Mouse (Mus musculus): ENCODE results near the gene Sik3. TPM values are rescaled to one million over a fixed set of nuclear protein-coding genes. Genes with fewer than 3 reads are reported as not detected.
A peak's percentile ranks its signal among the peaks of the same experiment; 100 is the strongest.

Sik3 gene
- polyA plus RNA-seq (2015; fragmentation: Nextera tagmentation; extraction: Ambion mirVana): 5.1 and 5.7 TPM in 2 replicates

DNA sequence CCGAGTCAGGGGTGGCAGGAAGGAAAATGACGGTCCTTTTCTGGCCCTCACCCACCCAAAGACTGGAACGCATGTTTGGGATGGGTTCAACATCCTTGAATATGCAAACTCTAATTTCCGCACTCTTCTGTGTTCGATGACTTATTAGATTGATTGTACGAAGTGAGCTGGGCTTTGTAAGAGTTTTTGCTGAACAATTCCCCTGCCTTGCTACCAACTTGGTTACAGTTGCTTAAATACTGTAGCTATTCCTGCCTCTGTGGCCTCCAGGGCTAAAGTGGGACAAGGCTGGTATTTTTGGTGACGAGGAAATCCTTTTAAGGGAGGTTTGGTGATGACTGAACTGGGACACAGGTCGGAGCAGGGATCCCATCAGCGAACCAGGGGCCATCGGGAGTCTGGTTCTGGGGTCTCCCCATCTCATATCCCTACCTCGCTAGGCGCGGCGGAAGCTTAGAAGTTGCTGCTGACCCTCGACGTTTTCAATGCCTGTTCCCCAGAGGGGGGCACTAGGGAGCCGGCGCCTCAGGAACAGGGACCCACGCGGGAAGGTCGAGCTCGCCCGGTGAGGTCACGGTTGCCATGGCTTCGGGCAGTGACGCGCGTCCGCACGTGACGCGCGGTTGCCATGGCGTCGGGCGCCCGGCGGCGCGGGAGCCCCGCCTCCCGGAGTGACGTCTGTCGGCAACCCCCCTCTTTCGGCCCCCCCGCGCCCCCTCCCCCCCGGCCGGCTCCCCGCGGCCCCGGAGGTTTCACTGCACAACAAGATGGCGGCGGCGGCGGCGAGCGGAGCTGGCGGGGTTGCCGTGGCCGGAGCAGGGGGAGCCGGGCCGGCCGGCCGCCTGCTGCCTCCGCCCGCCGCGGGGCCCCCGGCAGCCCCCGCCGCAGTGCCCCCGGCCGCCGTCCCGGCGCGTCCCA is at the start of gene Sik3, which contains the start of gene Pafah1b2:
Gene Sik3 (plus strand): TSS at position 730 of the 918 bp plus-strand sequence.
Gene Pafah1b2 (minus strand): TSS at position 600 of the 918 bp plus-strand sequence.
- H3K4me2 ChIP-seq (ENCODE audit: low read depth, low read length): peak within 1 kb of the TSS; percentile 85
- ATAC-seq (ENCODE audit: insufficient read depth, low FRiP score): peak; percentile 91
- peak within 1 kb of the TSS; percentile 97 for H3K4me3 ChIP-seq (replicated peaks; ENCODE audit: low read length)
- H3K9me3 ChIP-seq (replicated peaks; ENCODE audit: control insufficient read depth, low read length): no peaks in the 10 kb centered on the region
- no peaks in the 10 kb centered on the region for H3K27me3 ChIP-seq (ENCODE audit: control insufficient read depth, insufficient read depth, low read length)
- peaks cover 41% of the 10 kb centered on the region for H3K4me1 ChIP-seq (ENCODE audit: control insufficient read depth, insufficient read depth, low read length)
- no peaks in the 10 kb centered on the region for H3K36me3 ChIP-seq (ENCODE audit: control insufficient read depth, insufficient read depth, low read length)
- WGBS: 3% methylated on average over 62 of the region's 78 CpGs
- H3K9ac ChIP-seq (ENCODE audit: low read length): peak within 1 kb of the TSS; percentile 98
- H3K27ac ChIP-seq (ENCODE audit: low read length): peak within 1 kb of the TSS; percentile 93

- Histone ChIP-seq H3K36me3 (ENCODE audit: control insufficient read depth, insufficient read depth, low read length) (peaks cover 19% of the 10 kb centered on the region), H3K4me3 (replicated peaks; ENCODE audit: low read length) (no peak overlapping the region), H3K9ac (ENCODE audit: low read length) (no peak overlapping the region), H3K4me1 (ENCODE audit: control insufficient read depth, insufficient read depth, low read length) (no peaks in the 10 kb centered on the region), H3K9me3 (replicated peaks; ENCODE audit: control insufficient read depth, low read length) (no peaks in the 10 kb centered on the region), H3K27me3 (ENCODE audit: control insufficient read depth, insufficient read depth, low read length) (no peaks in the 10 kb centered on the region), H3K4me2 (ENCODE audit: low read depth, low read length) (no peak overlapping the region), H3K27ac (ENCODE audit: low read length) (no peak overlapping the region)
- 88% methylated on average over 6 of the region's 6 CpGs for WGBS
- ATAC-seq (ENCODE audit: insufficient read depth, low FRiP score): no peak
Observed at GRCm38 (mm10) chr9:45963577-45963976, 49.0 kb upstream of the Sik3 start.

DNA sequence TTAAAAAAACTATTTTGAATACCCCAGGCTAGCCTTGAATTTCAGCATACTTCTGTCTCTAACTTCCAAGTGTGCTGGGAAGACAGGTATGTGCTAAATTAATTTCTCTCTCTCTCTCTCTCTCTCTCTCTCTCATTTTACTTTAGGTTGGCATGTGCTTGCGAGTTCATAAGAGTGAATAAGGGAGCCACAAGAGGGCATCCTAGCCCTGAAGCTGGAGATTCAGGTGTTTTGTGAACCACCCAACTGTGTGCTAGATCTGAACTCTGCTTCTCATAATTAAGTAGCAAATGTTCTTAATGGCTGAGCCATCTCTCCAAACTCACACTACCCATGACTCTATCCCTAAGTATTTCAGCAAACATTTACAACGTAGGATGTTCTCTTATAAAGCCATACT is 35.7 kb upstream of the Sik3 start:
- Histone ChIP-seq H3K4me2 (ENCODE audit: low read depth, low read length) (no peak overlapping the region), H3K36me3 (ENCODE audit: control insufficient read depth, insufficient read depth, low read length) (peaks cover 9% of the 10 kb centered on the region; the same call in 1 of the 2 replicates)
- WGBS: 77% methylated on average over 2 of the region's 2 CpGs

GRCm38 (mm10) chr9:45979778-45980177 is 32.8 kb upstream of the Sik3 start:
- no peak overlapping the region for H3K4me3 ChIP-seq (replicated peaks; ENCODE audit: low read length)
- H3K4me2 ChIP-seq (ENCODE audit: low read depth, low read length): no peak overlapping the region
- peaks cover 5% of the 10 kb centered on the region; the same call in 1 of the 2 replicates for H3K36me3 ChIP-seq (ENCODE audit: control insufficient read depth, insufficient read depth, low read length)
- H3K9me3 ChIP-seq (replicated peaks; ENCODE audit: control insufficient read depth, low read length): no peaks in the 10 kb centered on the region
- no peak overlapping the region for H3K9ac ChIP-seq (ENCODE audit: low read length)
- no peaks in the 10 kb centered on the region for H3K27me3 ChIP-seq (ENCODE audit: control insufficient read depth, insufficient read depth, low read length)
- no peak for ATAC-seq (ENCODE audit: insufficient read depth, low FRiP score)
- 88% methylated on average over 2 of the region's 2 CpGs for WGBS
- no peak overlapping the region for H3K27ac ChIP-seq (ENCODE audit: low read length)
- peaks cover 22% of the 10 kb centered on the region; the same call in 1 of the 2 replicates for H3K4me1 ChIP-seq (ENCODE audit: control insufficient read depth, insufficient read depth, low read length)

More for the DNA sequence above, 35.7 kb upstream of the Sik3 start:
- Histone ChIP-seq H3K9ac (ENCODE audit: low read length) (no peak overlapping the region), H3K4me1 (ENCODE audit: control insufficient read depth, insufficient read depth, low read length) (peaks cover 4% of the 10 kb centered on the region; the same call in 1 of the 2 replicates), H3K4me3 (replicated peaks; ENCODE audit: low read length) (no peak overlapping the region), H3K27me3 (ENCODE audit: control insufficient read depth, insufficient read depth, low read length) (no peaks in the 10 kb centered on the region), H3K9me3 (replicated peaks; ENCODE audit: control insufficient read depth, low read length) (no peaks in the 10 kb centered on the region), H3K27ac (ENCODE audit: low read length) (no peak overlapping the region)
- ATAC-seq (ENCODE audit: insufficient read depth, low FRiP score): no peak

DNA sequence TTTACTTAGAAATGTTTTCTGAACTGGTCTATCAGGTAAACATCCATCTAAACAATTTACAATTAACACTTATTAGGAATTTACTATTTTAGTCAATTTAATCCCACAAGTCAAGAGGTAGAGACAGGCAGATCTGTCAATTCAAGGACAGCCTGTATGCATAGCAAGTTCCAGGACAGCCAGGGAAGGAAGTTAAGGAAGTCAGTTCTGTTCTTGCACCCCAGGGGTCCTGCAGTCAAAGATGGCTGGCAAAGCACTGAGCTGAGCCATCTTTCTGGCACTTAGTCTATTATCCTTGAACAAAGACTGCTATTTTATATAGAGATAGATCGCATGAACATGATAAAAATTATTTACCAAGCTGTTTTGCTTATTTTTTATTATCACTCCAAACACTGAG is 32.0 kb upstream of the Sik3 start:
- H3K27ac ChIP-seq (ENCODE audit: low read length): no peak overlapping the region
- ATAC-seq (ENCODE audit: insufficient read depth, low FRiP score): no peak
- H3K4me2 ChIP-seq (ENCODE audit: low read depth, low read length): no peak overlapping the region
- H3K9ac ChIP-seq (ENCODE audit: low read length): no peak overlapping the region
- H3K9me3 ChIP-seq (replicated peaks; ENCODE audit: control insufficient read depth, low read length): no peaks in the 10 kb centered on the region
- H3K4me3 ChIP-seq (replicated peaks; ENCODE audit: low read length): no peak overlapping the region
- H3K27me3 ChIP-seq (ENCODE audit: control insufficient read depth, insufficient read depth, low read length): no peaks in the 10 kb centered on the region
- H3K36me3 ChIP-seq (ENCODE audit: control insufficient read depth, insufficient read depth, low read length): peaks cover 5% of the 10 kb centered on the region; the same call in 1 of the 2 replicates
- H3K4me1 ChIP-seq (ENCODE audit: control insufficient read depth, insufficient read depth, low read length): peaks cover 22% of the 10 kb centered on the region; the same call in 1 of the 2 replicates
- WGBS: 91% methylated on average over 1 of the region's 1 CpGs

DNA sequence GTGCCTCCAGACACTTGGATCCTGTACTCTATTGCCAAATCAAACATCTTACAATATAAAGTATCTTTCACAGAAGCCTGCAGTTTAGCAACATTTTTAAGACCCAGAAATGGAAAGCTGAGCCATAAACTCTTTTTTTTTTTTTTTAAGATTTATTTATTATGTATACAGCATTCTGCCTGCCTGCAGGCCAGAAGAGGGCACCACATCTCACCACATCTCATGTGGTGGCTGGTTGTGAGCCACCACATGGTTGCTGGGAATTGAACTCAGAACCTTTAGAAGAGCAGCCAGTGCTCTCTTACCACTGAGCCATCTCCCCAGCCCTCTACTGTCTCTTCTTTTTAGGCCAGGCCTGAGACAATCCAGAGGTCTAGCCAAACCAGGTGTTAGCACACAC is 31.3 kb upstream of the Sik3 start:
- ATAC-seq (ENCODE audit: insufficient read depth, low FRiP score): no peak
- H3K36me3 ChIP-seq (ENCODE audit: control insufficient read depth, insufficient read depth, low read length): no peaks in the 10 kb centered on the region
- no peak overlapping the region for H3K9ac ChIP-seq (ENCODE audit: low read length)

GRCm38 (mm10) chr9:45983676-45984408 is 28.8 kb upstream of the Sik3 start:
- no peaks in the 10 kb centered on the region for H3K27me3 ChIP-seq (ENCODE audit: control insufficient read depth, insufficient read depth, low read length)
- no peaks in the 10 kb centered on the region for H3K9me3 ChIP-seq (replicated peaks; ENCODE audit: control insufficient read depth, low read length)
- peak overlapping the region; percentile 99 for H3K9ac ChIP-seq (ENCODE audit: low read length)
- H3K4me1 ChIP-seq (ENCODE audit: control insufficient read depth, insufficient read depth, low read length): peaks cover 24% of the 10 kb centered on the region; the same call in 1 of the 2 replicates
- no peak for ATAC-seq (ENCODE audit: insufficient read depth, low FRiP score)
- WGBS: under 1% methylated on average over 23 of the region's 23 CpGs
- H3K36me3 ChIP-seq (ENCODE audit: control insufficient read depth, insufficient read depth, low read length): no peaks in the 10 kb centered on the region
- peak overlapping the region; percentile 86 for H3K4me3 ChIP-seq (replicated peaks; ENCODE audit: low read length)
- H3K27ac ChIP-seq (ENCODE audit: low read length): peak overlapping the region; percentile 96
- peak overlapping the region; percentile 94 for H3K4me2 ChIP-seq (ENCODE audit: low read depth, low read length)

More for the DNA sequence above, 31.3 kb upstream of the Sik3 start:
- Histone ChIP-seq H3K27me3 (ENCODE audit: control insufficient read depth, insufficient read depth, low read length) (no peaks in the 10 kb centered on the region), H3K4me2 (ENCODE audit: low read depth, low read length) (no peak overlapping the region), H3K4me3 (replicated peaks; ENCODE audit: low read length) (no peak overlapping the region), H3K9me3 (replicated peaks; ENCODE audit: control insufficient read depth, low read length) (no peaks in the 10 kb centered on the region), H3K4me1 (ENCODE audit: control insufficient read depth, insufficient read depth, low read length) (peaks cover 24% of the 10 kb centered on the region; the same call in 1 of the 2 replicates), H3K27ac (ENCODE audit: low read length) (no peak overlapping the region)

DNA sequence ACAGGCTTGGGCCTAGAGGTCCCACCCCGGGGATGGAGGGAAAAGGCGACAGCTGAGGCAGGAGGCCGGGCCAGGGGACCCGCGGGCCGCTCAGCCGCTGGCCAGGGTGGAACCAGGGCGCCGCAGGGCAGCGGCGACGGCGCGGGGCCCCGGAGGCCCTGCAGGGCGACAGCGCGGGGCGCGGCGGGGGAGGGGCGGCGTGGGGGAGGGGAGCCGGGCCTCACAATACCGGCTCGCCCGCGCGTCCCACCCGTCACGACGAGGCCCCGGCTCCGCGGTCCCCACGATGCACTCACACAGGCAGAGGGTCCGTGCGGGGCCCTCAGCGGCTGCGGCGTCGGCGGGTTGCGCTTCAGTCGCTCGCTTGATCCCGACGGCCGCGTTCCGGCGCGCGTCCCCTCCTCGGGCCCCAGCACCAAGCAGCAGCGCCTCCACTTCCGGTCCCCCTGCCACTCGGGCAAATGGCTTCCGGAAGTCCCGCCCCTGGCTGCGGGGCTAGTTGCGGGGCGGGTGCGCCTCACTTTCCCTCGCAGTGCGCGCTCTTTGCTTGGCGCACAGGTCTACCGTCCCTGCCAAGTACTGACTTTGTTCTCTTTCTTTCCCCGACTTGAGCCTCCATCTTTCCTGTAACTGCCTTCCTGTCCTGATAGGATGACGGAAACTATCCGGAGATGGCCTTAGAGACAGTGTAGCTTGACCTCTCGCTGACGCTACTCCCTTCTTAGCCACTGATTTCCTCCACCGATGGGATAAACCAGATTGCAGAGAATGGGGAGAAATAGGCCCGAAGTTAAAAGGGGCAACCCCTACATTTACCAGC is 28.0 kb upstream of the Sik3 start:
- Histone ChIP-seq H3K4me1 (ENCODE audit: control insufficient read depth, insufficient read depth, low read length) (peaks cover 24% of the 10 kb centered on the region; the same call in 1 of the 2 replicates), H3K9ac (ENCODE audit: low read length) (peak overlapping the region; percentile 99), H3K27me3 (ENCODE audit: control insufficient read depth, insufficient read depth, low read length) (no peaks in the 10 kb centered on the region), H3K27ac (ENCODE audit: low read length) (peak overlapping the region; percentile 96), H3K36me3 (ENCODE audit: control insufficient read depth, insufficient read depth, low read length) (no peaks in the 10 kb centered on the region), H3K4me2 (ENCODE audit: low read depth, low read length) (peak overlapping the region; percentile 94), H3K4me3 (replicated peaks; ENCODE audit: low read length) (peak overlapping the region; percentile 86), H3K9me3 (replicated peaks; ENCODE audit: control insufficient read depth, low read length) (no peaks in the 10 kb centered on the region)
- peak; percentile 91 for ATAC-seq (ENCODE audit: insufficient read depth, low FRiP score)
- WGBS: under 1% methylated on average over 70 of the region's 76 CpGs
